Mouse (Mus musculus) heart, embryonic 10.5 days (tissue): ENCODE measurements around the gene Igf2. TPM values are rescaled to one million over a fixed set of nuclear protein-coding genes. Genes with fewer than 3 reads are reported as not detected.
A peak's percentile ranks its signal among the peaks of the same experiment; 100 is the strongest.

Source experiments
- microRNA counts: library from miRNA; unstranded; fragments of <30 nt; microRNA quantifications from one replicate; lab custom pipeline; 2017
- microRNA-seq: library from miRNA; unstranded; fragments of <30 nt; microRNA quantifications from one replicate; pipeline ENCODE4, GENCODE M21; 2017
- polyA plus RNA-seq: library from polyadenylated mRNA; unstranded; fragments of >200 nt; fragmentation: Nextera tagmentation; extraction: Ambion mirVana; gene quantifications from 2 replicates; pipeline ENCODE4 v1.2.1, GENCODE M21; 2016

The Igf2 gene
- polyA plus RNA-seq, 1 experiment from 2014 or later, result 962 TPM

MicroRNA genes within 50 kb of the gene (microRNA counts, 519-probe panel; counts per million panel counts)
- not detected for microRNA mmu-miR-483 (lab: Ali Mortazavi, UCI)

Small RNAs within 50 kb of the gene (microRNA-seq; reads per million reads assigned to microRNA genes)
- 11,044 reads per million, percentile 95 among the genes with 10 or more reads in this experiment for gene Mir483

Other genes with a start within 250 kb of the Igf2 start
- gene Syt8, start 232.0 kb downstream of the Igf2 start, polyA plus RNA-seq, result 0.38 and 1.3 TPM in 2 replicates
- gene Tnni2, start 225.0 kb downstream of the Igf2 start, polyA plus RNA-seq, result 51.9 and 56.4 TPM in 2 replicates
- 32.0 and 36.9 TPM in 2 replicates for gene Lsp1, start 206.0 kb downstream of the Igf2 start, polyA plus RNA-seq
- gene Tnnt3, start 168.0 kb downstream of the Igf2 start, polyA plus RNA-seq, result 9.5 and 10.4 TPM in 2 replicates
- 17.1 and 25.1 TPM in 2 replicates for gene Mrpl23, start 134.1 kb downstream of the Igf2 start, polyA plus RNA-seq
- 0.17 and 0.34 TPM in 2 replicates for gene Gm49394, start 3.1 kb upstream of the Igf2 start, polyA plus RNA-seq
- not detected in 2 replicates for gene Ins2, start 76.6 kb upstream of the Igf2 start, polyA plus RNA-seq